Mouse (Mus musculus): Measurements from ENCODE around the gene Slc35c2. TPM values are rescaled to one million over a fixed set of nuclear protein-coding genes. Genes with fewer than 3 reads are reported as not detected.

Gene Slc35c2
- total RNA-seq, 2 experiments from 2014 or later: 58.2 to 60.6 TPM

DNA sequence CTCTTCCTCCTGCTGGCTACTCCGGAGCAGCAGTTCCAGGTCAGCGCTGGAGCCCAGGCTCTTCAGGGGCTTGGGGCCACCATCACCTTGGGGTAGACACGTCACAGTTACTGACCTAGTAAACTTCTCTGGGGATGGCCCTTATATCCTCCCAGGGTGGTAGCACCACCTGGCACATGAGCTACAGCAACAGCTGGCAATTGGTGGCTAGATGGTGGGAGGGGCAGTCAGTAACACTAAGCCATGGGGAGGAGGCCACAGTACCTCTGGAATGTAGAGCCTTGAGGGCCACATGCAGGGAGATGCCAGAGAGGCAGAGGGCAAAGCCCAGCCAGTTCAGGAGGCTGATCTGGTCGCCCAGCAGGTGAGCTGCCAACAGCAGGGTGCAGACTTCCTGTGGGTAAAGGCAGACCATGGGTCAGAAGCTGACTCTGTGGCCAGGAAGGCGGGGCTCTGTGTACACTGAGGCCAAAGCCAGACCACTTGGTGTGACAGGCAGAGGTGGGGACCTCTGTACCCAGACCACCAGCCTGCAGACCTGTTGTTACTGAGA, 10.4 kb downstream of the Slc35c2 start:
- no peak for DNase-seq (ENCODE audit: low spot score in 2 of 2)

DNA sequence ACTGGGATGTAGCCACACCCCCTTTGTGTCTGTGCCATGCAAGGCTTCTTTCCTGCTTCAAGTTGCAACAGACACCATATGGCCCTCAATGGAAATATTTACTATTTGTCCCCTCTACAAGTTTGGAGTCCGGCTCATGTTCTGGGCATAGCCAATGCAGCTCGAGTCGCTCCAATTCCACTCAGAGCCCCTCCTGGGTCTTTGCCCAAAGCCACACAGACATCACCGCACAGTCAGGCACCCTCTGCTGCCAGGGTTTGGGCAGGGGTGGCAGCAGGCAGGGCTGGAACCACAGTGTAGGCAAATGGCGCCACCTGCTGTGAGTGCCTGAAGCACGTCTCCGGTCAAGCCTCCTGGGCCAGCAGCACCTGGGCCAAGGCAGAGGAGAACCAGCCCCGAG, 11.8 kb downstream of the Slc35c2 start:
- DNase-seq (ENCODE audit: low spot score in 2 of 2): peak; percentile 86

DNA sequence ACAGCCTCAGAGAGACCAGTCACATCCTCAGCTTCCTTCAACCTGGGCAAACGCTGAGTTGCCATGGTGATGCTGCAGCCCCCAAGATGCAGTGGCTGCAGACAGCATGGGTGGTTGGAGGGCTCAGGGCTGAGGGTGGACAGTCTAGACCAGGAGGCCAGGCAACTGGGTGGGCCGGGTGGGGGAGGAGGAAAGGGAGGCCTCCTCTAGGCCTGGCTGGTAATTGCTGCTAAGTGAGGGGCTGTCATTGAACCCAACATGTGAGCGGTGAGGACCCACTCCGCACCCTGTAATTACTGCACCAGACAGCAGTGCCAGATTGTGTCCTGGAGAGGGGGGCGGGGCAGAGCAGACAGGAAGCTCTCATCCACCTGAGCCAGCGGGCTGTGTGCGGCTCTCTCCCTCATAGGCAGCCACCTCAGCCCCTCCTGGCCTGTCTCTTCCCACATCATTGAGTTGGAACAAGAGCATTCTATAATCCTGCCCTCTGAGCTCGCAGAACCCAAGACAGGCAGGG, 12.5 kb downstream of the Slc35c2 start:
- DNase-seq (ENCODE audit: low spot score in 2 of 2): no peak

DNA sequence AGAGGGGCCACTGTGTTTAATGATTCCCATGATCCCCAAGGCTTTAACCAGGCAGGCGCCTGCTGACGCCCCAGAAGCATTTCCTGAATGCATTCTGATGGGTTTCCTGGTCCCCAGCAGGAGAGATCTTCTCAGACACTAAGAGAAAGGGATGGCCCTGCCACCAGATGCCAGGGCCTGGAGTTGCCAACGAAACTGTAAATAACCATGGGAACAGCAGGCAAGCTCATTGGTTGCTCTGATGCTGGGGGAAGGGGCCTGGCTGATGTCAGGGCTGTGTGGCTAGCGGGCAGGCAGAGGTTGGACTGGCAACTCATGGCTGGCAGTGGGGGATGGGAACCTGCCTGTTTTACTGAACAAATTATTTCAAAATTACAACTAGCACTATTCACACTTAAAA, 14.1 kb downstream of the Slc35c2 start:
- DNase-seq (ENCODE audit: low spot score in 2 of 2): no peak

DNA sequence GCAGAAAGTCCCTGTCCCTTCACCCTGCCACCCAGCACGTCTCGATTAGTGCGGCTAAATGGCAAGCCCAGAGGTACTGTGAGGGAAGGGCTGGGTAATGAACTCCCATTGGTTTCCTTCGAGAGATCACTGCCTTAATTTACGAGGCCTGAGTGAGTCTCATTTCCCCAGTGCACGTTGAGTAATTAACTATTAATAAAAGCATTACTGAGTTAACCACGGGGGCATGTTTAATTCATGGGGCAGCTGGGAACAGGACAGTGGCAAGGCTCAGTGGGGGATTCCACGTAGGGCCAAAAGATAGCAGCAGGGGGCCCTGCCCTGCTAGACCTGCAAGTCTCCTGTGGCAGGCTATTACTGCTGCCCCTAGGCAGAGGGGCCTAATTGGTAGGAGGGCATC, 16.3 kb downstream of the Slc35c2 start:
- DNase-seq (ENCODE audit: low spot score in 2 of 2): no peak

DNA sequence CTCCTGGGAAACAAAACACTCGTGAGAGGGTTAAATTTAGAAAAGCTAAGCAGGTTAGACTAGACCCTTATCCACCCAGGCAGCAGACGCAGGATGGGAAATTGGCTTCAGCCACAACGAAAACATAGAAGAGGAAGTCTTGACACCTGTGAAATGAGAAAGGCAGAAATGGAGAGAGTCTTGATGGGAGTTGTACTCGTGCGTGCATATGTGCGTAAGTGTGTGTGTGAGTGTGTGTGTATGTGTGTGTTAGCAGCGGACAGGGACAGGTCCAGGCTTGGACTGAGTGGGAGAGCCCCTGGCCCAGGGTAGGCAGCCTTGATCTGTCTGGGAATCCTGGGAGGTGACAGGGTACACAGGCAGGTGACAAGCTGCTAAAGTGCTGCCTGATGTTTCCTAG, 16.8 kb downstream of the Slc35c2 start:
- DNase-seq (ENCODE audit: low spot score in 2 of 2): no peak

DNA sequence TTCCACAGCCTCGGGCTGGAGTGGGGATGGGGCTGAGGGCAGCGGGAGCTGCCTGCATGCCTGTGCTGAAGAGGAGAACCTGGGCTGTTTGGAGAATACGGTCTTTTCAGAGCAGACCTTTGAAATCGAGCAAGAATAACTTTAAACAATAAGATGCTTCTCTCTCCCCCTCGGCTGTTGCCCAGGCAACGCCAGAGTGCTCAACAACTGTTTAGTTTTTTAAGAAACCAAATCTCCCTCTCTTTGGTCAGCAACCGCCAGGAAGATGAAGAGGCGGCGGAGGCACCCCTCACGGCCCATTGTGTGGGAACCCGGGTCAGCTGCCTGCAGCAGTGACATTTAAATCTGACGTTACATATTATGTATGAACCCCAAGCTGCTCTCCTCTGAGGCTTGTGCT, 20.9 kb downstream of the Slc35c2 start:
- DNase-seq (ENCODE audit: low spot score in 2 of 2): peak in 1 of 2 experiments; percentile 35

DNA sequence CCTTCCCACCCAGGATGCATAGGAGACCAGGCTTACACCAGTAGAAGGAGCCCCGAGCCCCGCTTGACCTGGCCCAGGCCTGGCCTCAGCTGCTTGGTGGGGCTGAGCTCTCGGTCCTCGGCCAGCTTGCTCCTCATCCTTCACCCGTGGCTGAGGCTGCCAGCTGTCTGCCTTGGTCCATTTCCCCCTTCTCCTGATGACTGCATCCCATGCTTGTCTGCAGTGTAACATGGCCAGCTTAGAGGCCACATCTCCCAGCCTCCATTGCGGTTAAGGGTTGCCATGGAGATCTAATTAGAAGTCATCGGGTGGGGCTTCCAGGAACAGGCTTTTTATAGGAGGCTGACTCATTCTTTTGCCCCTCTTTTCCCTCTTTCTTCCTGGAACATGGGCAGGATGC, 23.8 kb downstream of the Slc35c2 start:
- DNase-seq (ENCODE audit: low spot score in 2 of 2): no peak

- DNase-seq (ENCODE audit: low spot score in 2 of 2): no peak
Measured at GRCm38 (mm10) chr2:165262274-165262990, 25.2 kb downstream of the Slc35c2 start.

DNA sequence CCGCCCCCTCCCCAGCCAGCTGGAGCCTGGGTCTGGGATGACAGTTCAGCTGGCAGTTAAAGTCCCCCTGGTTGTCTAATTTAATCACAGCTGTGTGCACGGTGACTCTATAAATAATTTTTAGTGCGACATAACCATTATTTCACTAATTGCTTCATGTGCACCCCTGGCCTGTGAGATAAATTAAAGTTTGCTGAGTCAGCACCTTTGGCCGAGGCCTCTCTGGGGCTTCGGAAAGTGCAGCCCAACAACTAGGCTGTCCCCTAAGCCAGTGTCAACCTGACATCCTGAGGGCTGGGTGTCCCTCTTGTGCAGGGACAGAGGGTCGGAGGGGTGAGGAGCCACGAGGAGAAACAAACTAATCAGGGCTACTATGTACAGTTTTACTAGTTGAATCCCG, 27.8 kb downstream of the Slc35c2 start:
- DNase-seq (ENCODE audit: low spot score in 2 of 2): no peak

- DNase-seq (ENCODE audit: low spot score in 2 of 2): no peak
Measured at GRCm38 (mm10) chr2:165258321-165258720, 29.3 kb downstream of the Slc35c2 start.

DNA sequence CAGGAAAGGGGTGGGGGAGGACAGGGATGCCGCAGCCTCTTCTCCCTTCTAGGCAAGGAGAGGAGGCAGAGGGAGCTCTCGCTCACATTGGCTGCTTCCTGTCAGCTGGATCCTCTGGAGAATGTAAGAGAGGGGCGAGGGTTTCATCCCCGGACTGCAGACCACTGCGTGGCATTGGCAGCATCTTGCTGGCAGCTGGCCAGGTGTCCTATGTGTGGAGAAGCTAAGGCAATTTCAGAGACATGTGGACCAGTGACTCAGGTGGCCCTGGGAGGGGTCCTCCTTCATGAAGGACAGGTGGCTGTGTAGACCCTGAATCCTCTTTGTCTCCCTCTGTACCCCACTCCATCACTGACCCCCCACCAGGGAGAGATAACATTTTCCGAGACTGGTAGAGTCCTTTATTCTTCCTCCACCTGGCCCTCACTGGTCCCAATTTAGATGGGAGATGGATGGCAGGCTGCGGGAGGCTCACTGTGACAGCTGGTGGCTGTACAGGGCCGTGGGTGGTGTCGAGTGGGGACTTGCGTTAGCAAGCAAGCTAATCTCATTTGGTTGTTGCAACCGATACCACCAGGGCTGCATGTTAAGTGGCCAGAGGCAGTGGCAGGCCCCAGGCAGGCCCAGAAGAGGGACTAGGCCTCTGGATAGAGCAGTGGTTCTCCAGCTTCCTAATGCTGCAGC, 30.4 kb downstream of the Slc35c2 start:
- DNase-seq (ENCODE audit: low spot score in 2 of 2): peak; percentile 75 to 86

GRCm38 (mm10) chr2:165256213-165256612, 31.5 kb downstream of the Slc35c2 start:
- no peak for DNase-seq (ENCODE audit: low spot score in 2 of 2)

DNA sequence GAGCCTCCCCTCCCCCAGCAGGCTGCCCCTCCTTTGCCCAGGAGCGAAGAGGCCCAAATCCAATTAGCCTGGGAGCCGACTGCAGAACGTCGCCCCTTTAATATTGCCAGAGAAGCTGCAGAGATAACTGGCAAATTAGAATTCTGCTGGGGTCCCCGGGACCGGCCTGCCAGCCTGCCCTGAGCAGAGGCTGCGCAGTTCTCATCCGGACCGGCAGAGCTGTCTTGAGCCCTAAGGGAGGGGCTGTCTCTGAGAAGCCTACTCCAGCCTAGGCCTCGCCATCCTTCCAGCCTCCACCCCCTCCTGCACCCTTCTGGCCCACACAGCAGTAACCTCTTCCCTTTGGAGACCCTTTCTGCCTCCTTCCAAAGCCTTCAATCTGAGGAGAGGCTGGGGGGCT, 33.8 kb downstream of the Slc35c2 start:
- DNase-seq (ENCODE audit: low spot score in 2 of 2): no peak

GRCm38 (mm10) chr2:165253269-165253668, 34.4 kb downstream of the Slc35c2 start:
- DNase-seq (ENCODE audit: low spot score in 2 of 2): no peak

DNA sequence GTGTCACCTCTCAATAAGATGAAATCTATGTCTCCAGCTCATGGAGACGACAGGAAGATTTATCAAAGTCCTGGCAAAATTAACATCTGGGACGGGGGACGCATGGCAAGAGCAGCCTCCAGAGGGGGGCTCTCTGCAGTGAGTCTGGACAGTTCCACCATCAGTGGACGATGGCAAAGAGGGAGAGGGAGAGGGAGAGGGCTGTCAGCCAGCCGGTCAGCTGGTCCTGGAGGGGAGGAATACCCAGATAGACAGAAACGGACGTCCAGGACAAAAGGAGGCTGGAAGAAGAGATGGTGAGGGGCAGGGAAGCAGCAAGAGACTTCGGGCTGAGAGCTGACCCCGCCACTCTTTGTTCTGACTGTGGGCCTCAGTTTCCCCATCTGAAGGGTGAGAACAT, 34.9 kb downstream of the Slc35c2 start:
- DNase-seq (ENCODE audit: low spot score in 2 of 2): no peak

- DNase-seq (ENCODE audit: low spot score in 2 of 2): no peak
Measured at GRCm38 (mm10) chr2:165252381-165252780, 35.3 kb downstream of the Slc35c2 start.

DNA sequence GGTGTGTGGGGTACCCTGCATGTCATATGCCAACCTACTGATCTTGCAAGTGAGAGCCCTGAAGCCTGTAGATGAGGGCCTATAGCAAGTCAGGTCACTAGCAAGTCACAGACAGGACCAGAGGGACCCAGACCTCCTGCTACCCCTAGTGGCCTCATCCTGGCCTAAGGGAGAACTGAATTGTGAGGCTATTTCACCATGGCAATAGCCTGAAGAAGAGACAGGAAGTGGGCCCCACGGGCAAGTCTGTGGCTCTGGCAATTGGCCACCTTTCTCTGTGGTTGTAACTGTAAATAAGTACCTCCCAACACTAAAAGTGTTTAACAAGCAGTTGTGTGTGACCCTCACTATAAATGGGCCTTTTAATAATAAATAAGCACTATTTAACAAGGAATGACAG, 36.8 kb downstream of the Slc35c2 start:
- no peak for DNase-seq (ENCODE audit: low spot score in 2 of 2)

- DNase-seq (ENCODE audit: low spot score in 2 of 2): no peak
Measured at GRCm38 (mm10) chr2:165248967-165249366, 38.7 kb downstream of the Slc35c2 start.

DNA sequence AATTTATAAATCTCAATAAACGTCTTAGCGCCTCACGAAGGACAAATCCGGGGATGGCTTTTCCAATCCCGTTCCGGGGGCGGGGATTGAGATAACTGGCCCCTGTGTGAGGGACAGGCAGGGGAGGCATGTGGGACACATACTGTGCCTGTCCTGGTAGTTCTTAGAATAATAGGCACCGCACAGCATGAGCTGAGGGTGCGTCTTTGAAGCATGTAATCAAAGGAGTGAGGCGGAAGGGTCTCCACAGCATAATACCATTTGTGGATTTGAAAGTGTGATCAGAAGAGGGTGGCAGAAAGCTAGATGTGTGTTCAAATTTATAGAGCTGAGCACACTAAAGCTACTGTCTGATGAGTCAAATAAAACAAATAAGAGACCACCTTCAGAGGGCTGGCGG, 41.3 kb downstream of the Slc35c2 start:
- no peak for DNase-seq (ENCODE audit: low spot score in 2 of 2)

DNA sequence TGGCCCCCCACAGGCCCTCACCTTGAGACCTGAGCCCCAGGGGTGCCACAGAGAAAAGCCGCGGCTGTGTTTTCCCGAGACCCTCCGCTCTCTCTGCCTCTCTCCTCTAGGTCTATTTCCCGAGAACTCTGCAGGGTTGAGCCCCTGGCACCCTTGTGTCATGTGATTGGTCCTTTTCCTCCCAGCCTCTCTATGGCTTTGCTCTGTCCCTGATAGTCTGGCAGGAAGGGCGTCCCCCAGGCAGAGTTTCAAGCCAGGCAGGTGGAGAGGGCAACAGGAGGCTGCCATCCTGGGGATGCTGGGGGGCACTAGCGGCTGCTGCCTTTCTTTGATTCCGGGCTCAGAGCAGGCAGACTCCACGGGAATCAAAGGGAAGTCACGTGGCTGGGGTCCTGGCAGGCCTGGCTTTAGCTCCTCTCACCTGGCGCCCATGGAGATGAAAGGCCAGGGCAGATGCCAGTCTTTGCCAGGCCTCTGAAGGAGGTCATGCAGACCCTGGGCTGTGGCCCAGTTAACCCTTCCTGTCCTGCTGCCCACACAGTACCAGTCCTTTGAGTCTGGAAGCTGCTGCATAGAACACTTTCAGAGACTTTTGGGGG, 44.4 kb downstream of the Slc35c2 start:
- no peak for DNase-seq (ENCODE audit: low spot score in 2 of 2)

DNA sequence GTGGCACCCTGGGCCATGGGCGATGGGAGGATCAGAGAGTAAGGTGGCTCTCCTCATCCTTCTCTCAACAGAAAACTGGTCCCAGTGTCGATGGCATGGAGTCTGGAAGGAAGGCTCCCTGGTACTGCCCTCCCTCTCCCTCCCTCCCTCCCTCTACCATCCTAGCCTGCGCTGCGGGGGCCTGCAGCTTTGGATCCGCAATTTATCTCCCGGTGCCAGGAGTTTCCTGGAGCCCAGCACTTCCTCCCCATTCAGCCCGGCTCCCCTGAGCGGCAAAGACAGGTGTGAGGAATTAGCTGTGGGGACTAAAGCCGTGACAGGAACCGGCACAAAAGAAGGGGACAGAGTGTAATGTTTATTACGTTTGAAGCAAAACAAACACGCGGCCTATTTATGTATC, 45.1 kb downstream of the Slc35c2 start:
- no peak for DNase-seq (ENCODE audit: low spot score in 2 of 2)

Measured in left cerebral cortex, adult 18-20 months (tissue).